Mouse (Mus musculus) heart, adult 9 months (tissue): ENCODE data around the gene Epc2.
A peak's percentile ranks its signal among the peaks of the same experiment; 100 is the strongest.

Experiments
- DNase-seq, 2 experiments: peaks; one replicate each; pipeline ENCODE4 v3.0.0; 2022; ENCODE audit warnings: low spot score in 2 of 2

The Epc2 gene

DNA sequence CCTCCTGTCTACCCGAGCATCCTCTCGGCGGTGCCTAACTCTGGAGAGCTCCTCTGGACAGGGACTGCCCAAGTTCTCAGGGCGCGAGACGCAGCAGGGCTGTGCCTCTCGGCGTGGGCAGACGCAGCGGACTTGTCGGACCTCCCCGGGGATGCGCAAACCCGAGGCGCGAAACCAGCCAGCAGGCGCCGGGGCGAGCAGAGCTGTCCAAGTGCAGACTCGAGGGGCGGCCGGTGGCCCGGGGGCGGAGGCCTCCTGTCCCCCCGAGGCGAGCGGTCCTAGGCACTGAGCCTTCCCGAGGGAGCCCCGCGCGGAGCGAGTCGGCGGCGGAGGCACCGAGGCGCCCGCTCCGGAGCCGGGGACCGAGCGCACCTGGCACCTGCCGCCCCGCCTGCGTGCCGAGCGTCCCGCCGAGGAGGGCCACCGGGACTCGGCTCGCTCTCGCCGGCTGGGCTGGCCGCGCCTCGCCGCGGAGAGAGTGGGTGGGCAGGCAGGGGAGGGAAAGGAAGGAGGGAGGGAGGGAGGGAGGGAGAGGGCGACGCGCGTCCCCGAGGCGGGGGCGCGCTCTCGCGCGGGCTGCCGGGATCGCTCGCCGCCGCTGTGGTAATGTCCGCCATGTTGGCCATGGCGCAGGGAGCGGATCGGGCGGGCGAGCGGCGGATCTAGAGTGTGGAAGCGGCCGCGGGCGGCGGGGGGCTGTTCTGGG is at the start of gene Epc2:
TSS of gene Epc2 (plus strand) at position 556 of the 706 bp plus-strand sequence.
- DNase-seq = peak; percentile 83 to 84

DNA sequence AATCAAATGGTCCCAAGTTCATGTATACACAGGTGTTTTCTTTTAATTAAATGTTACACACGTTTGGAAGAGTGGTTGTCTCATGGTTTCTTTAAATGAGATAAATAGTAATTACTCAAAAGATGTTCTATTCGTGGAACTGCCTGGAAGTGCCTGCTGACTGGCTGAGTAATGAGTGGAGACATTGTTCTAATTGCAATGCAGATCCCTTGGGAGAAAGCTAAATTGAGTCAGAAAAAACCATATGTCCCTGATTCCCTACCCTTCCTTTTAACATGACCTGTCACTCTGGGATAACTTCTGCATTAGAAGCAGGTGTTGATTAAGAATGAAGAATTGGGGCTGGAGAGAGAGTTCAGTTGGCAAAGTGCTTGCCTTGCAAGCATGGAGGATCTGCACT is 45.3 kb upstream of the Epc2 start:
- no peak for DNase-seq

DNA sequence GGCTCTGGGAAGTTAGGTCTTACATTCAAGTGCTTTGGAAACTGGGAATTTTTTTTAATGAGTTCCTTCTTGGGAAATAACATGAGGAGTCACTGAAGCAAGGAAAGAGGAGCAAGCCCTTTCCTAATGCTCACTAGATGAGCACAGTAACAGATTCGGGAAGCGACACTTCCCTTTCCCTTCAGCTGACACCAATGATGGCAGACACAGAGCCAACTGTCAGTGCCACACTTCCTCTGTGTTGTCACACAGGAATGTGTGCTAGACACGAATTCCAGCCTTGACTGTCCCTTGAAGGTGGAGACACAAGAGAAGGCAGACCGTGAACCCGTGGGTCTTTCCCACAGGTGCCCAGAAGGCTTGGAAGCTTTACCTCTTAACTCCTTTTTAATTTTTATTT is 39.6 kb upstream of the Epc2 start:
- no peak for DNase-seq

DNA sequence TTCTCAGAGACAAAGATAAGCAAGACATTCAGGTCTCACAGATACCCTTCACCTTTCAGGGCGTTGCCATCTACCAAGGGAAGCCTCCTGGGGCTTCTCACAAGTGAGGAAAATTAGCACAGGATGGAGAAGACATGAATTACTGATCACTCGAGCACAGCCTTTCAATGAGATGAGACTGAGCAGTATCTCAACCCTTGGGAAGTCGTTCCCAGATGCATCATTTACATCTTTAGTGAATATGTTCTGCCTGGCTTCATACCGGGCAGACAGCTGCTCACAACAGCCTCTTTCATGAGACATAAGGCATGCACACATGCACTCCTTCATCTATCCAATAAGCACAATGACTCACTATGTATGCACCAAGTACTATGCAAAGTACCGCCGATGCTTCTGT is 38.7 kb upstream of the Epc2 start:
- no peak for DNase-seq

DNA sequence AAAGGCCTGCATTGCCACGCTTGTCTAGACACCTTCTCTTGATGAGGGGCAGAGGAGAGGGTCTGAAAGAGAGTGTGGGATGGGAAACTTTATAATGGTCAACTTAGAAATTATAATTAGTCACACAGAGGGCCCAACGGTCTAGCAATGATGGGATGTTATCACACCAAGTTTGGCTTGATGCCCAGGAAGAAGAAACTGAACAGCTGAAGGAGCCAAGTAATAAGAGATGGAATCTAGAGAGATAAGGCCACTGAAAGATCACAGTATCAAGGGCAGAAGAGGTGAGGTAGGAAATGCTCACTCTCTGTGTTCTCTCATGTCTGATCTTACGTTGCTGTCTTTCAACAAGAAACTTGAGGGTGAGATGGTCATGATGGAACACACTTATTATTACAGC is 35.4 kb upstream of the Epc2 start:
- DNase-seq = no peak

DNA sequence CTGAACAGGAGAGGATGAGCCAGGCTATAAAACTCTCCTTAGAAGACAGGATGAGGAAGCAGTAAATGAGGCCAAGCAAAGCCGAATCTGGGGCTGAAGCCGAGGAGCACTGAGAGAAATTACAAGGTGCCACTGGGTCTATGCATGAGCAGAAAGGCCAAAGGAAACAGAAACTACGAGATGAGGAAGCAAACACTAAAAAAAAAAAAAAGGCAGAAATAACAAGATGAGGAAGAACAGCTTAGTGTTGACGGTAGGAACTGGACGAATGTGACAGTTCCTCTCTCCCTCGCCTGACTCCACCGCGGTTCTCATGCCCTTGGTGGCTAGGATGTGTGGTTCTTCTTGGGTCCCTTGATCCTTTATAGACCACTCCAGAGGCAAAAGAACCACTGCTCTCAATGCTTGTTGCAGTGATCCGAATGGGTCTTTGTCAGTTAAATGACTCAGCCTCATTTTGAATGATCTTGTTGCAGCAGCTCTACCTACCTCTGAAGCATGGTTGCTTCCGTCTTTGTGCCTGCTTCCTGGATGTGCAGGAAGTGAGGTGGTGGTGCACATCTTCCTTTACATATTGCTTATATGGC is 34.2 kb upstream of the Epc2 start:
- DNase-seq = peak; percentile 20 to 21

DNA sequence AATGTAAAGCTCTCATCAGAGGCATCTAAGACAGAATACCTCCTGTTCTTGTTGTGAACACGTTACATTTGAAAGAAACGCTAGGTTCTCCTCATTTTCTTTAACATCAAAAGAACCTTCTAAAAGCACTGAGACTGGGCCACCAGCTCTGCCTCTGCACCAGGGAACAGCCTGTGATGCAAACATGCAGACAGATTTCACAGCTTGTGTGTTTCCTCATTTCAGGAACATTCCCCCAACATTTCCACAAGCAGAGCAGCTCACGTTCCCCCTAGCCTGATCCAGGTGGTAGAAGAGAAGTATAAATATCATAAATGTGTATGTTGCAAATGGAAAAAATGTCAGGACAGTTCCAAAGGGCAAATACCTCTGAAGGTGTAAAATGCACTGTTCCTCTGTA is 30.9 kb upstream of the Epc2 start:
- DNase-seq = no peak

DNA sequence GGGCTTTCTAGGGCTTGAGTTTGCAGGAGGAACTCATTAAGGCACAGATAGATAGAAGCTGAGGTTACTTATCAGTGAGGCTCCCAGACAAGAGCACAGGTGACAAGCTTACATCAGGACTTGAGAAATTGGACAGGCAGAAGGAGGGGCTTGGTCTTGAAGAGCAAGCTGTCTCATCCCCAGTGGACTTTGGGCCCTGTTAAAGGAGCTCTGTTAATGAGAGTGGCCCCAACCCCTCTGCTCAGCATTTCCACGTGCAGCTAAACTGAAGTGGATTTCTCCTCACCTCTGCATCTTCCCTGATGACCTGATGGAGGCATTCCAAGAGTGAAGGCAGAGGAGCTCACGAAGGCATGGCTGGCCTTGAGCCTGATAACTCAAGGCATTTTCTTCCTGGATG is 27.4 kb upstream of the Epc2 start:
- DNase-seq = no peak

DNA sequence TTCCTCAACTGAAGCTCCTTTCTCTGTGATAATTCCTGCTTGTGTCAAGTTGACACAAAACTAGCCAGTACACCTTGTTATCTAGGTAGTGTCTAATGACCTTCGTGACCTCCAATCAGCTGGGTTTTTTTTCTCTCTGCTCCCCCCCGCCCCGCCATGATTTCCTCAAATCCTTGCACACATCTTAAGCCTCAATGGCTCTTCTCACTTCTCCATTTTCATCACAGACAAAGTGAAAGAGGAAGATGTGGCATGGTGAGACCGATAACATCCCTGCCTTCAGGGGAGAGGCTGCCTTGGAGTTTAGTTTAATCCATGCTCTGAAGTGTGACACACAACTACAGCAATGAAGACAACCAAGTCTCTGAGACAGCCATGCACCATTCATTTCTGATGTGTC is 26.5 kb upstream of the Epc2 start:
- DNase-seq = peak; percentile 4 to 38

DNA sequence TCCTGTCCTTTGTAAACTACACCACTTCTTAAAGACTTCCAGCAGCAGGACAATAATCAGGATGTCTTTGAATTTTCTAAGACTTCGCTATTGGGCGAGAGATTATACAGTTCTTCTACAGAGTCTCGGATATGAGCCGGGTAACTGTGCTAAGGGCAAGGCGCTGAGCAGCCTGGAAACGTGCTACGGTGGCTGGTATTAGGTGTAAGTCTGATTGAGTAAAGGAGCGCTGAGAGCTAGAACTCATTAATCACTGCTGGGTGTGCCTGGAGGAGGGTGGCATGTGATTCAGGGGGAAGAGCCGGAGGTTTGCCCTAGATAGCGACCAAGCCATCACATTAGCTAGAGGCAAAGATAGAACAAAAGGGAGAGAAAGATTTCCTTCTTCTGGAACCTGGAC is 25.1 kb upstream of the Epc2 start:
- DNase-seq = no peak

DNA sequence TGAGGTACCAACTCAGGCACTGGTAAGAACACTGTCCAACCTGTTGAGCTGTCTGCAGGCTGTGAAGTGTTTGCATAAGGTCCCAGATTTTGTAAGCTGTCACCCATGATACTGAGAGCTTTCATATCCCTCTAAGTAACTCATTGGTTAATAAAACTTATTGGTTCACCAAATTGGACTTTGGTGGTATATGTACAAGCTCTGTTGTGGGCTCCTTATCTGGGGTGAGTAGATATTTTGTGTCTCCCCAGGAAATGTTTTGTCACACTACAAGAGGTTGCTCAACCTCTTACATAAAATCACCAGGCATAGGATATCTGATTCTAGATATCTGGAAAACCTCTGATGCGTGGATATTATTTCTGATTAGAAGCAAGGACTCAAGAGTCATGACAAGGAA is 20.3 kb upstream of the Epc2 start:
- DNase-seq = no peak

DNA sequence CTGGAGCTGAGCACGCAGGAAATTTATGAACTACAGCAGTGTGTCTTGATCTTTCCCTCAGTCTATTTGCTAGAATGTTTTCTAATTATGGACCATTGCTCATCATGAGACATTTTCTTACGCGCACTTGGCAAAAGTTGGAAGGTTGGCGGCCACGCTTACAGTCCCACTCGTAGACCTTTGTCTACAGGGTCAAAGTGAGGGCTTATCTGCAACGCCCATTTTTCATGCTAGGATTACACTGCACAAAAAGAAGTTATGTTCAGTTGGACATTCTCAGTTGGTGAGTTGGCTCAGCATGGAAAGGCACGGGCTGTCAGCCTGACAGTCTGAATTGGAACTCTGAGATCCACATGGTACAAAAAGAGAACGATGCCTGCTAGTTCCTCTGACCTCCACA is 18.1 kb upstream of the Epc2 start:
- DNase-seq = no peak

DNA sequence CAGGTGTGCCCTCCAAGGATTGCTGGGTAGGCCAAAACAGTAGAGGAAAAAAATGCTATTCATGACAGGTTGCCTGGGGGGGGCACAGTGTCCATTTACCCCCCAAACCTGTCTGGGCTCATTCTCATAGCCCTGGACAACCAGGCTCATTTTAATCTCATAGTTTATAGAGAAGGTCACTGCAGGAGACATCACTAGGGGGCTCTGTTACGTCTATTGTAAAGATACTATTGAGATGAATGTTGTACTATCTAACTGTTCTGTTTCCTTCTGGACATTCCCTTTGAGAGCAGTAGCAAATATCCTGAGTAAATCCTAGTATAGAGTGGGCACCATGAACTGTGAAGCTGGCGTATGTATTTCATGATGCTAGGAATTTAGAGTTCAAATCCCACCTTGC is 5.0 kb upstream of the Epc2 start:
- DNase-seq = no peak

DNA sequence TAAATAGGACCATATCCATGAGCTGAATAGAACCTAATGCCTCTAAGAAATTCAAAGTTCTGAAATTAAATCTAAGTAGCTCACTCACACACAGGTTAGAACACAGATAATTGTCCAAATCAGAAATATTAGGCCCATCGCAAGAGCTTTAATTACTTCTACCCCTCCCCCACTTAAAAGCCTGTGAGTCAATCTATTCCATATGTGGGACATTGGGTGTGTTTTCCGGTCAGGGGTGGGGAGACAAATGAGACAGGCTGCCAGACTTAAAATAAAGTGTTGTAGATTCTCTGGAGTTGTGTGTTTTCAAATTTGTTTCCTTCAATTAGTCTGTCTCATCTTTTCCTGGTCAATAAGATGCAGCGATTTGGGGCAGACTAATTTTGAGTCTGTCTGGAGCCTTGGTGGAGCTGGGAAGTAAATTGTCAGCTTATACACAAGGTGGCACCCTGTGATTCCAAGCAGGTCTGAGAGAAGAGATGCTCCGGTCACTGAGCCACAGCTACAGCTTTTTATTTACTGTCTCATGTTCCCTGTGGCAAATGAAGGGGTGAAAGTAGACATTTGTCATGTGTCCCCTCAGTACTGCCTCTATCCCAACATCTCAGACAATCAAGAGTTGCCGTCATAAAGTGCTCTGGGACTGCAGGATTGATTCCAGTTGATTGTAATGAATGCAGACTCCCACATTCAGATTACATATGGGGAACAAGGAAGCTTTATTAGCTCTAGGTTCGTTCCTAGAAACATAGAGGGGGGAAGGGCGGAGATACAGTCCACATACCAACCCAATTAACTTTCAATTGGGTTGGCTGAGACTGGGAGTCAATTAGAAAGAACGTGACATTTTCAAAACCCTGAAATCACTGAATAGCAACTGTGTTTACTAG is 3.5 kb upstream of the Epc2 start:
- DNase-seq = no peak

DNA sequence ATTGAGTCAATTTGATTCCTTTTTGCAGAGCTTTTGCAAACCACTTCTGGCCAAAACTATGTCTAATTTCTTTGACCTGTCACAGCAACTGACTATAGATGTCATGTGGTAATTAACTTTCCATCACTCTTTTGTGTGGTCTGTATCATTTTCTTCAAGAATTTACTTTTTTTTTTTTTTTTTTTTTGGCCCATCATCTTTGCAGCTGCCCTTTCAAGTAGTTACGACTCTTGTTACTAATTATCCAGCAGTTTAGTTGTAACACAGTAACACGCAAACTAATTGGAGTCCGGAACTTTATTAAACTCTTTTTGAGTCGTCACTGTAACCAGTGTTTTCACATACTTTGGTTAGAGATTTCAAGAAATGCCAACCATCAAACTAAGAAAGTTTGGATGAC is 819 bp upstream of the Epc2 start:
- no peak for DNase-seq

DNA sequence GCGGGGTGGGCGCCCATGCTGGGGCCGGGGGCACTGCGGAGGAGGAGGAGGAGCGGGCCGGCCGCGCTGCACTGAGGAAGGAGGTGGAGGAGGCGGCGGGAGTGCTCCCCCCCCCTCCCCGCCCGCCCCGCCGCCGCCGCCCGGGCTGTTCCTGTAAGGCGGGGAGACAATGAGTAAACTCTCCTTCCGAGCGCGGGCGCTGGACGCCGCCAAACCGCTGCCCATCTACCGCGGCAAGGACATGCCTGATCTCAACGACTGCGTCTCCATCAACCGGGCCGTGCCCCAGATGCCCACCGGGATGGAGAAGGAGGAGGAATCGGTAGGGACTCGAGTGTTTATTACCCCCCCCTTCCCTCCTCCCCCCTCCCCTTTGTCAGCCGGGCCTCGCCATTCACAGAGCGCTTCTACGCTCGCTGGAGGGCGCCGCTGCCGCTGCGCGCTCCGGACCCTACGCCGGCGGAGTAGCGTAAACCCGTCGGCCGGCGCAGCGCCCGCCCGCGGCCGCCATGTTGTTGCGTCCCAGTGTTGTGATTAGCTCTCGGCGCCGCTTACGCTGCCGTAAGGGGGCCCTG is 438 bp downstream of the Epc2 start:
- peak; percentile 93 to 94 for DNase-seq

DNA sequence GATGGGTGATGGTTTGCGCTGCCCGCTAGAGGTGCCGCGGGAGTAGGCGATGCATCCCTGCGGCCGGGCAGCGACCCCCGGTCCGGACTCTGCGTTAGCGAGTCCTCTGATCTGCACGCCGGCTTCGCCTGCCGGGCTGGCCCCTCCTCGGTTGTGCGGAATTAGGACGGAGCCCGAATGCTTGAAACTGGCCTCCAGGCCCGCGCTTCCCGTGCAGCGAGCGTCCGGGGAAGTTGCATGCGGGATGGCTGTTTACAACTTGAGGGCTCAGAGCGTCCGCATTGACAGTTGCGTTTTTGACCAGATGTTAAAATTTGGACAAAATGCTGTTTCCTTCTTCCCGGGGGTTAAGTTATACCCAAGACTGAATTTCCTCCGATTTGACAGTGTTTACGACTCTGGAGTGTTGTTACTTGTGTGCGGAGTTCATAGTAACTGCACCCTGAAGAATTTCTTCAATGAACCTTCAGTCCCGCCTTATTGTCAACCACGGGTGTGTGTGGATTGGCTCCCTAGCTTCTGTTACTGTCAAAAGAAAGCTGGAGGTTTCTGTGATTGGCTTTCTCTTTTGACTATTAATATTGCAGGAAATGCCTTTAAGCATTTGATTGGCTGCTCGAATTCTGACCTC is 1.3 kb downstream of the Epc2 start:
- DNase-seq = peak; percentile 81 to 89

DNA sequence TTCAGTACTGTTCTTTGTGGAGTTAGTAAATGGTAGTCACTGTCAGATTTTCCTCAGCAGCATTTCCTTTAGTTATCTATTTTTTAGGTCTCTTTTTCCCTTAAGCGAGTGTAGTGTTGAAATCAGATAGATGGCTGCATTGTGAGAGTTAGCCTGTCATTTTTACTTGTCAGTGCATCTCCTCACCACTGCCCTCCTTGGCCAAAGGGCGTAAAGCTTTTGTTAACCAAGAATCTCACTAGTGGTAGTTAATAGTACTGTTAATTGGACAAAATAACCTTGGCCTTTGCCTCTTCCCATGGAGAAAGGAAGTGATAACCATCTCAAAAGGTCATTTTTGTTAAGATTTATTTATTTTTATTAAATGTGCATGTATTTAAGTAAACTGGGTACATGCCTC is 6.5 kb downstream of the Epc2 start:
- no peak for DNase-seq

DNA sequence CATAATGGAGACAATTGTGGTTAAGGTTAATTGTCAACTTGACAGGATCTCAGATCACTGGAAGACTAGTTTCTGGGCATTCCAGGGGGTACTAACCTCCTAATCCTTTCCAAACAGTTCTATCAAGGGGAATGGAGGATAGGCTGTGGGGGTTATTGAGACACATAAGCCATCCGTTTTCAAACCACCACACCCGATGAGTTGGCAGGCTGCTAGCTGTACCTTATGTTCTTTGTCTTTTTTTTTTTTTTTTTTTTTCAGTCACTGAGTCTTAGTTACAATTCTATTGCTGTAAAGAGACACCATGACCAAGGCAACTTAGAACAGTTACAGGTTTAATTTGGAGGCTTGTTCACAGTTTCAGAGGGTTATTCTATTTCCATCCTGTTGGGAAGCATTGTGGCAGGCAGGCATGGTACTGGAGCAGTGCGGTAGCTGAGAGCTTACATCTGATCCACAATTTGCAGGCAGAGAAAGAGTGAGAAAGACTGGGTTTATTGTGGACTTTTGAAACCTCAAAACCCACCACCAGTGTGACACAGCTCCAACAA is 14.5 kb downstream of the Epc2 start:
- DNase-seq = no peak

DNA sequence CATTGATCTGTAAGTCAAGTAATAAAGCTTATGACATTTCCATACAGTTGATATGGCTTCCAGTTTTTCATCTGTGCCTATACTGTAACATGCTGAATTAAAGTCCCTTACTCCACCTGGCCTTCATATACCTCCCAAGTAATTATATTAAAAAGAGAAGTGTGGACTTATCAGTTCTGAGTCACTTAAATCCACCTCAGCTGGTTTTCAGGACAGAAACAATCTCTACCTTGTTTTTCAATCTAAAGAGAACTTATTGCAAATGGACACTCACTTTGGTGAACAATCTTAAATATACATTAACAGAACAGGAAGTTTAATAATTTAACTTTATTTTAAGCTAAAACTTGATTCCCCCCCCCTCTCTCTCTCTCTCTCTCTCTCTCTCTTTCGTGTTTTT is 15.8 kb downstream of the Epc2 start:
- DNase-seq = no peak

DNA sequence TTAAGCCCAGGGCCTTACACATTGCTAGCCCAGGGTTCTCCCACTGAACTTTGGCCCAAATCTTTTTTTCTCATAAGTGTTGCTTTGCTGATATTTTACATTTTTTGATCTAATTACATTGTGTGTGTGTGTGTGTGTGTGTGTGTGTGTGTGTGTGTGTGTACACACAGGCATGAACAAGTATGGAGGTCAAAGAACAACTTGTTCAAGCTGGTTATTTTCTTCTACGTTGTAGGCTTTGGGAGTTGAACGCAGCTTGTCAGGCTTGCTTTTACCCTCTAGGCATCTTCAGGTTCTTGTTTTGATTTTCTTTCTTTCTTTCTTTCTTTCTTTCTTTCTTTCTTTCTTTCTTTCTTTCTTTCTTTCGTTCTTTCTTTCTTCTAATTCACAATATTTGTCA is 19.9 kb downstream of the Epc2 start:
- no peak for DNase-seq
